26 mouse cellular contexts compared by ENCODE assay signal in the genomic region with DNA sequence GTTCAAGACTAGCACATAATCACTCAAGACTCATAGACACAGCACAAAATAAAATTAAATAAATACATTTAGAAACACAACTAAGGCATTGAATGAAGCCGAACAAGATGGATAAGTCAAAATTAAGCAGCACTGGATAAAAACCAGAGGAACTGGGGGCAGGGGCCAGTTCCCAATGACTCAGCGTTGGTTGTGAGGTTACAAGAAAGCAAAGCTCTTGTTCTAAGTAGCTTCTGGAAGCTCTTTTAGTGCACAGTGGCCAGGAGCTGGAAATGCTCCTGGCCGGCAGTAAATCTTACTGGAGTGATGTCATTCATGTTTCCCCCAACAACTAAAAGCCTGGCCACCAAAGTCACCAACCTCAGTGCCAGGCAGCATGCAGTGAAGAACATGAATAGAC. TPM values are rescaled to one million over a fixed set of nuclear protein-coding genes. Genes with fewer than 3 reads are reported as not detected.
DNase-seq lines count a peak whose midpoint lies in the region; ATAC-seq and TF ChIP-seq lines count a peak whose summit lies in the region.
"Had no signal": no experiment of that assay in that cellular context is flagged by ENCODE, and none has a peak within 500 bp of the region (broad histone marks: within the 10 kb centered on the region; RNA-seq: fewer than 3 reads in every experiment).

No protein-coding gene starts in this region.

- H3K9ac ChIP-seq in heart, adult 2 months (ENCODE audit: low read depth, low read length): no peak overlapping the region
- H3K9ac ChIP-seq: forebrain, postnatal 0 days; heart, embryonic 13.5 days; hindbrain, embryonic 14.5 days had no signal

- 66% methylated on average over 3 of the region's 3 CpGs for WGBS in heart, adult 2 months

- no peaks in the 10 kb centered on the region for H3K36me3 ChIP-seq in heart, adult 2 months (ENCODE audit: control insufficient read depth, insufficient read depth, low read length)
- H3K36me3 ChIP-seq: heart, embryonic 13.5 days had no signal

- H3K4me1 ChIP-seq in heart, adult 2 months (ENCODE audit: control insufficient read depth, insufficient read depth, low read length): no peaks in the 10 kb centered on the region
- H3K4me1 ChIP-seq: heart, embryonic 13.5 days had no signal

- TF ChIP-seq POLR2A in heart, adult 2 months (IDR thresholded peaks at IDR 0.05; ENCODE audit: insufficient read depth, low read depth, low read length): no peak

- TF ChIP-seq CTCF in gastrocnemius, adult 2 months (IDR thresholded peaks at IDR 0.05): no peak
- TF ChIP-seq CTCF in heart, adult 2 months (IDR thresholded peaks at IDR 0.05): no peak

- H3K4me3 ChIP-seq in gastrocnemius, adult 2 months: no peak overlapping the region
- H3K4me3 ChIP-seq in heart, adult 2 months: no peak overlapping the region
- H3K4me3 ChIP-seq: heart, embryonic 13.5 days had no signal

- H3K27ac ChIP-seq in gastrocnemius, adult 2 months: no peak overlapping the region
- no peak overlapping the region for H3K27ac ChIP-seq in heart, adult 2 months
- H3K27ac ChIP-seq: heart, embryonic 13.5 days; hindbrain, embryonic 14.5 days; hindbrain, postnatal 0 days had no signal

- ATAC-seq in hematopoietic stem cell, adult 5-6 weeks (replicated peaks in 1 of 2; ENCODE audit: insufficient read depth in 1 of 2, low FRiP score in 2 of 2, low TSS enrichment in 1 of 2, low read depth in 1 of 2, poor library complexity in 2 of 2, severe bottlenecking in 2 of 2): peak; percentile 22 to 25; a peak in 3 of 4 replicates
- ATAC-seq: CD4-positive, CD25-positive, alpha-beta regulatory T cell, adult 4 months; forebrain, embryonic 14.5 days; forebrain, postnatal 0 days; hindbrain, postnatal 0 days; inflammation-experienced regulatory T-cells, adult 6 months; intestine, embryonic 16.5 days; Patski had no signal

- no peak for TF ChIP-seq EP300 in heart, adult 2 months (IDR thresholded peaks at IDR 0.05; ENCODE audit: insufficient read depth, low read depth, low read length)

- DNase-seq in gastrocnemius, adult 2 months: peak; percentile 26
- no peak for DNase-seq in gastrocnemius, adult 18-20 months (ENCODE audit: low spot score)
- DNase-seq in heart, postnatal 10 days: peak; percentile 9 to 11
- DNase-seq in heart, adult 2 months: no peak
- peak; percentile 46 for DNase-seq in MN1 (ENCODE audit: low spot score)
- no peak for DNase-seq in cerebellum, adult 8-10 months
- DNase-seq in ovary, postnatal 36 days (ENCODE audit: low spot score): no peak
- DNase-seq: adrenal gland, postnatal 10 days; adrenal gland, postnatal 36 days; cerebellum, adult 11 months; cerebellum, adult 2 months; cerebellum, postnatal 14 days; forebrain, postnatal 0 days; gastrocnemius, postnatal 10 days; kidney, adult 18-20 months; kidney, adult 9 months had no signal

- no peaks in the 10 kb centered on the region for H3K79me2 ChIP-seq in heart, adult 2 months (replicated peaks; ENCODE audit: control insufficient read depth, insufficient read depth, low read length)

- H3K27me3 ChIP-seq in heart, adult 2 months (ENCODE audit: control insufficient read depth, insufficient read depth, low read length): no peaks in the 10 kb centered on the region
- H3K27me3 ChIP-seq: heart, embryonic 13.5 days; Patski had no signal

- intact Hi-C loops in gastrocnemius, adult 2 months (cut with DNase I): no loop called here
- intact Hi-C loops in heart, postnatal 10 days (cut with DNase I): no loop called here
- intact Hi-C loops in heart, adult 2 months (cut with DNase I): no loop called here

RNA-seq across cellular contexts. Expression of gene Zfp462, which starts 26.6 kb away (rescaled TPM):
- 10 to 100 TPM; 20.9 to 27.4 TPM for total RNA-seq in gastrocnemius, adult 2 months (2021)
- total RNA-seq in gastrocnemius, adult 18-20 months (2021): 10 to 100 TPM; 20.8 to 24.5 TPM
- total RNA-seq in heart, postnatal 10 days (2021): 10 to 100 TPM; 17.7 to 18.5 TPM
- total RNA-seq in heart, adult 2 months (2021): 1 to 10 TPM; 7.5 to 7.6 TPM
- 5.0 and 5.4 TPM in 2 replicates for polyA plus RNA-seq in heart, adult 2 months (2012; rRNA removed)
- total RNA-seq in hematopoietic stem cell, adult 5-6 weeks (2017): 0.38 and 1.3 TPM in 2 replicates
- total RNA-seq: MEL had no signal
- polyA plus RNA-seq: CD4-positive, CD25-positive, alpha-beta regulatory T cell, adult 4 months had no signal

Comparison
In these comparisons a context has a peak if more than half of its experiments do, and no peak if none do; other contexts are left out.
1. DNase-seq: peak in gastrocnemius, adult 2 months (single experiment), heart, postnatal 10 days (2 of 2) and MN1 (single experiment); none in gastrocnemius, adult 18-20 months (single experiment), heart, adult 2 months (0 of 2), cerebellum, adult 8-10 months (single experiment) and ovary, postnatal 36 days (single experiment).